Mouse (Mus musculus) kidney, embryonic 16.5 days (tissue): Measurements from ENCODE around the gene Tmem98. TPM values are rescaled to one million over a fixed set of nuclear protein-coding genes. Genes with fewer than 3 reads are reported as not detected.

ENCODE experiments used
- ATAC-seq: fragments of 200-750 bp; cut with Nextera tagmentation; 2 replicates; pipeline ENCODE4 v1.8.0; 2017; ENCODE audit warnings: moderate TSS enrichment; ENCODE audit not compliant: low FRiP score, low TSS enrichment
- H3K27ac ChIP-seq: fragments of 300-500 bp; sonication (generic); 2 replicates; pipeline ENCODE4 v1.5.1; 2014; ENCODE audit warnings: low read length
- H3K27me3 ChIP-seq: fragments of 300-500 bp; sonication (generic); 2 replicates; pipeline ENCODE4 v1.6.1; 2014; ENCODE audit warnings: low read length, control low read depth, mixed read lengths; ENCODE audit not compliant: insufficient read depth
- H3K36me3 ChIP-seq: fragments of 300-500 bp; sonication (generic); 2 replicates; pipeline ENCODE4 v1.6.1; 2014; ENCODE audit warnings: low read length, control low read depth, mixed read lengths; ENCODE audit not compliant: insufficient read depth
- H3K4me1 ChIP-seq: fragments of 300-500 bp; sonication (generic); 2 replicates; pipeline ENCODE4 v1.6.1; 2014; ENCODE audit warnings: low read length, control low read depth, mixed read lengths; ENCODE audit not compliant: insufficient read depth
- H3K4me2 ChIP-seq: fragments of 300-500 bp; sonication (generic); replicated peaks from 2 replicates; pipeline ENCODE4 v1.6.1; 2014; ENCODE audit warnings: low read depth, low read length
- H3K4me3 ChIP-seq: fragments of 300-500 bp; sonication (generic); 2 replicates; pipeline ENCODE4 v1.5.1; 2014; ENCODE audit warnings: mild to moderate bottlenecking, low read length
- H3K9ac ChIP-seq: fragments of 300-500 bp; sonication (generic); replicated peaks from 2 replicates; pipeline ENCODE4 v1.6.1; 2014; ENCODE audit warnings: low read length
- H3K9me3 ChIP-seq: fragments of 300-500 bp; sonication (generic); 2 replicates; pipeline ENCODE4 v1.6.1; 2016; ENCODE audit warnings: low read length, control low read depth
- WGBS: fragments of 180-500 bp; shearing (Covaris S2); extraction: QIAGEN DNeasy Blood & Tissue Kit; methylation state at CpG from one replicate; pipeline ENCODE4 v1.1.7; 2014; 5-methylcytosine and 5-hydroxymethylcytosine counted together
- polyA plus RNA-seq: library from polyadenylated mRNA; unstranded; fragments of >200 nt; fragmentation: Nextera tagmentation; extraction: Ambion mirVana; gene quantifications from 2 replicates; pipeline ENCODE4 v1.2.1, GENCODE M21; 2015

Tmem98 gene
- polyA plus RNA-seq, 1 experiment from 2014 or later = 119 TPM

GRCm38 (mm10) chr11:80789647-80790240, 20.2 kb upstream of the Tmem98 start:
- Histone ChIP-seq H3K36me3 (no peaks in the 10 kb centered on the region), H3K4me3 (no peak overlapping the region), H3K9ac (no peak overlapping the region), H3K27ac (no peak overlapping the region), H3K27me3 (no peaks in the 10 kb centered on the region), H3K4me2 (no peak overlapping the region), H3K9me3 (no peaks in the 10 kb centered on the region), H3K4me1 (no peaks in the 10 kb centered on the region)
- WGBS = 53% methylated on average over 7 of the region's 7 CpGs
- ATAC-seq = no peak

- no peak for ATAC-seq
- no peak overlapping the region for H3K27ac ChIP-seq
- 65% methylated on average over 3 of the region's 3 CpGs for WGBS
- no peaks in the 10 kb centered on the region for H3K9me3 ChIP-seq
- H3K36me3 ChIP-seq = no peaks in the 10 kb centered on the region
- H3K4me3 ChIP-seq = no peak overlapping the region
- H3K4me1 ChIP-seq = no peaks in the 10 kb centered on the region
- no peak overlapping the region for H3K4me2 ChIP-seq
- no peaks in the 10 kb centered on the region for H3K27me3 ChIP-seq
- no peak overlapping the region for H3K9ac ChIP-seq
Measured at GRCm38 (mm10) chr11:80790413-80790812, 19.6 kb upstream of the Tmem98 start.

GRCm38 (mm10) chr11:80791677-80792432, 18.1 kb upstream of the Tmem98 start:
- H3K9ac ChIP-seq = no peak overlapping the region
- H3K9me3 ChIP-seq = no peaks in the 10 kb centered on the region
- no peaks in the 10 kb centered on the region for H3K36me3 ChIP-seq
- no peak overlapping the region for H3K4me2 ChIP-seq
- no peak overlapping the region for H3K4me3 ChIP-seq
- 65% methylated on average over 3 of the region's 3 CpGs for WGBS
- no peak for ATAC-seq
- H3K27ac ChIP-seq = no peak overlapping the region
- no peaks in the 10 kb centered on the region for H3K27me3 ChIP-seq
- no peaks in the 10 kb centered on the region for H3K4me1 ChIP-seq

- Histone ChIP-seq H3K4me3 (no peak overlapping the region), H3K27me3 (no peaks in the 10 kb centered on the region), H3K4me1 (no peaks in the 10 kb centered on the region), H3K9me3 (no peaks in the 10 kb centered on the region), H3K27ac (no peak overlapping the region), H3K4me2 (no peak overlapping the region), H3K36me3 (no peaks in the 10 kb centered on the region), H3K9ac (no peak overlapping the region)
- no peak for ATAC-seq
- WGBS = 89% methylated on average over 4 of the region's 4 CpGs
Measured at GRCm38 (mm10) chr11:80793386-80793785, 16.6 kb upstream of the Tmem98 start.

GRCm38 (mm10) chr11:80794290-80794689, 15.7 kb upstream of the Tmem98 start:
- Histone ChIP-seq H3K27me3 (no peaks in the 10 kb centered on the region), H3K4me2 (no peak overlapping the region), H3K9ac (no peak overlapping the region), H3K27ac (no peak overlapping the region), H3K4me1 (no peaks in the 10 kb centered on the region), H3K36me3 (no peaks in the 10 kb centered on the region), H3K9me3 (no peaks in the 10 kb centered on the region), H3K4me3 (no peak overlapping the region)
- WGBS = 93% methylated on average over 4 of the region's 4 CpGs
- ATAC-seq = no peak

DNA sequence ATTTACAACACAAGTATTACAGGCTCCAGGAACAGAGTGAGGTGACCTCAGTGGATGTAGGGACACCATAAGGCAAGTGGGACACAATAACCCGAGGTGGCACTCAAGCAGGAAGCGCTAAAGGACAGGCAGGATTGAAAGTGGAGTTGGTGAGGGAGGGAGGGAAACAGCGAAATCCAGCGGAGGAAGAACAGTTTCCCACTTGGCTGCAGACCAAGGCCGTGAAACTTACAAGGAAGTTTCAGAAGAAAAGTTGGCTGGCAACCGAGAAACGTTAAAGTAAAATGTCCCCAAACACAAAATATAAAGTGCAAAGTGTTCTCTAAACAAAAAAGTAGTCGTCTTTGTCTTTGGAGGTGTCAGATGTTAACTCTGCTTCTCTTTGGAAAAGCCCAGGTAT, 14.5 kb upstream of the Tmem98 start:
- Histone ChIP-seq H3K4me1 (no peaks in the 10 kb centered on the region), H3K4me3 (no peak overlapping the region), H3K9me3 (no peaks in the 10 kb centered on the region), H3K27ac (no peak overlapping the region), H3K27me3 (no peaks in the 10 kb centered on the region), H3K36me3 (no peaks in the 10 kb centered on the region), H3K9ac (no peak overlapping the region), H3K4me2 (no peak overlapping the region)
- 45% methylated on average over 8 of the region's 8 CpGs for WGBS
- ATAC-seq = no peak

- H3K36me3 ChIP-seq = no peaks in the 10 kb centered on the region
- WGBS = 52% methylated on average over 3 of the region's 3 CpGs
- no peak overlapping the region for H3K4me3 ChIP-seq
- H3K27me3 ChIP-seq = no peaks in the 10 kb centered on the region
- H3K4me1 ChIP-seq = no peaks in the 10 kb centered on the region
- H3K27ac ChIP-seq = no peak overlapping the region
- no peak for ATAC-seq
- H3K4me2 ChIP-seq = no peak overlapping the region
- no peak overlapping the region for H3K9ac ChIP-seq
- H3K9me3 ChIP-seq = peaks cover 2% of the 10 kb centered on the region
Measured at GRCm38 (mm10) chr11:80799979-80800378, 10.0 kb upstream of the Tmem98 start.

- Histone ChIP-seq H3K36me3 (no peaks in the 10 kb centered on the region), H3K9me3 (peaks cover 6% of the 10 kb centered on the region), H3K4me1 (no peaks in the 10 kb centered on the region), H3K4me3 (no peak overlapping the region), H3K4me2 (no peak overlapping the region), H3K9ac (no peak overlapping the region), H3K27ac (0 out of 2 replicates have a peak overlapping the region, but pooled peaks have one; percentile 8), H3K27me3 (no peaks in the 10 kb centered on the region)
- WGBS = 32% methylated on average over 3 of the region's 3 CpGs
- ATAC-seq = no peak
Measured at GRCm38 (mm10) chr11:80802706-80803105, 7.3 kb upstream of the Tmem98 start.

DNA sequence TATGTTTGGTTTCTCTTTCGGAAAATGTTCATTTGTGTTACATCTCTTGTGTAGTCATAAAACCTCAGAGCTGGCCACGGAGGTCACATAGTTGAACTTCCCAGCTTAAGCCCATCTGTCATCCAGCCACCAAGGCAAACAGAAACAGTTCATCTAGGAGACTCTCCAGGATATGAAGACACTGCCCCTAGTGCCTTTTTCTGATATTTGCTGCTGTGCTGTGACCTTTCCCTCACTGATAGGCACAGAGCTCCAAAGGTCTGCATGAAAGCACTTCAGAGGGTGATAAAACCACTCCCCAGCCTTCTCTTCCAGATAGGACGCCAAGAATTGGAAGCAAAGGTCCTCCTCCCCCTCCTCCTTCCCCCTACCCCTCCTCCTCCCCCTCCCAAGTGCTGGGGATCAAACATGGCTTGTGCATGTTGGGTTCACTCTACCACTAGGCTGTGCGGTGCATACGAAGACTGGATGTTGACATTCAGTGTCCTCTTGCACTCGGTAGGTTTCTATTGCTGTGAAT, 1.4 kb upstream of the Tmem98 start:
- H3K4me3 ChIP-seq = no peak overlapping the region
- peaks cover 6% of the 10 kb centered on the region for H3K9me3 ChIP-seq
- no peak overlapping the region for H3K27ac ChIP-seq
- peaks cover 11% of the 10 kb centered on the region; the same call in 1 of the 2 replicates for H3K36me3 ChIP-seq
- no peaks in the 10 kb centered on the region for H3K27me3 ChIP-seq
- no peak for ATAC-seq
- peaks cover 10% of the 10 kb centered on the region; the same call in 1 of the 2 replicates for H3K4me1 ChIP-seq
- no peak overlapping the region for H3K9ac ChIP-seq
- 51% methylated on average over 6 of the region's 6 CpGs for WGBS
- H3K4me2 ChIP-seq = no peak overlapping the region

DNA sequence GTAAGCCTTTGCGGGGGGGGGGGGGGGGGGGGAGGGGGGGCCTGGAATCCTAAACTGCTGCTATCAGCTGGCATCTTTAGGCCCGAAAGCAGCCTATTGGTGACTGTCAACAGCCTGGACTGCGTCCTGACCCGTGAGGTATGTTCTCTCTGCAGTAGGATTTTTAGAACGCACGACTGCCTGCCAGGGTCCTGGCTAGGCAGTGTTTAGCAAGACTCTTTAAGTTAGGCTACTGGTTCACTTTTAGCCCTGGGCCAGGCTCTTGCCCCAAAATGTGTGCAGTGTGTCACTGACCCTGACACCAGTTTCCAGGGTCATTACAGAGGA, 346 bp upstream of the Tmem98 start:
- H3K9ac ChIP-seq = peak overlapping the region; percentile 82
- WGBS = 19% methylated on average over 5 of the region's 6 CpGs
- ATAC-seq = peak; percentile 56

More for the DNA sequence above, 346 bp upstream of the Tmem98 start:
- peak overlapping the region; percentile 78 for H3K27ac ChIP-seq
- H3K9me3 ChIP-seq = peaks cover 6% of the 10 kb centered on the region
- H3K4me1 ChIP-seq = peaks cover 10% of the 10 kb centered on the region; the same call in 1 of the 2 replicates
- H3K27me3 ChIP-seq = no peaks in the 10 kb centered on the region
- H3K4me2 ChIP-seq = peak overlapping the region; percentile 74
- peak overlapping the region; percentile 65 for H3K4me3 ChIP-seq
- peaks cover 21% of the 10 kb centered on the region for H3K36me3 ChIP-seq
